Mouse (Mus musculus) right cerebral cortex, postnatal 4 days (tissue): Measurements from ENCODE around the gene Polg.

Source experiments
- DNase-seq: peaks from one replicate; pipeline ENCODE4 v3.0.0-alpha.2; 2022

Gene Polg

DNA sequence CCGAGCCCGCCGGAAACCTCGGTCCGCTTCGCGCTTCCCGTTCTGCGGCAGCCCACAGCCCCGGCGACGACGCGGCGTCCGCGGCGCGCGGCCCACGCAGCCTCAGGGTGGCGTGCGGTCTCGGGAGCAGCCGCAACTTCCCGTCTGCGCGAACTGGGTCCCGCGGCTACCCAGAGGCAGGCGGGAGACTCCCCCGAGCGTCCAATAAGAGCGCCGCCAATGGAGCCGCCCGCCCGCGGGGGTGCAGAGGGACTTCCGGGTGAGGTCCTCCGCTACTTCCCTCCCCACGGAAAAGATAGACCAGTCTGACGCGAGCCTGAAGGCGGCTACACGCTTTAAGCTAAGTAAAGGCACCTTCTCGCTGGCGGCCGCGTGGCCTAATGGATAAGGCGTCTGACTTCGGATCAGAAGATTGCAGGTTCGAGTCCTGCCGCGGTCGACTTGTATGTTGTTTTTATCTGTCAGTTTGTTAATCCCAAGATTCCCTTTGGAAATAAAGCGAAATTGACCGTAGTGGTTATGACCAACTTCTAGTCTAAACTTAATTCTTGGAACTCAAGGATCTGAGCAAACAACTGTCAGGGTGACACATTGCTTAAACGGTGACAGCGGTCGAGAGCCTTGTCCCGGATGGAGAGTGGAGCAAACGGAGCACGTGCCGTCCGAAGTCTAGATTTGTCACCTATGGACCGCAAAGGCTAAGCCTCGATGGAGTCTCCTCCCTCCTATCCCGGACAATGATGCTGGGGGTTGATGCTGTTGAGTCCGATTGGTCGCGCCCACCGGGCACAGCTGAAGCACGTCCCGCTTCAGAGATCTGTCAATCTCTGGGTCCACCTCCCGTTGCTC is at the start of gene Polg:
TSS of gene Polg (minus strand) at position 310 of the 849 bp plus-strand sequence.
- DNase-seq = peak; percentile 98

DNA sequence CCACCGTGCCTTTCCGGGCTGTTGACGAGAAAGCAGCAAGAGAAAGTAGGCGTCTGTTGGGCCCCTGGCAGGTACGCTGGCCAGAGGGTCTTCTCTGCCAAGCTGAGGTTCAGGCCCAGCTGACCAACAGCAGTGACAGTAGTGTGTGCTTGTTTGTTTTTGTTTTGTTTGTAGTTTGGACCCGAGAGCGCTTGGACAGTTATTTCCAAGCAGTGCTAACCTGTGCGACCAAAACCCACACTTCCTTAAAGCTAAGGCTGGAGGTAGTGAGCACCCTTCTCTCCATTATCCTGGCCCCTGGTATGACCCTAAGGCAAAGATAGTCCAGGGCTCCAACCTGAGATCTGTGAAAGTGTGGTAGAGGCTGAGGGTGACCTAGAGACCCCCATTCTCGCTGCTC is 49.7 kb upstream of the Polg start:
- DNase-seq = no peak

DNA sequence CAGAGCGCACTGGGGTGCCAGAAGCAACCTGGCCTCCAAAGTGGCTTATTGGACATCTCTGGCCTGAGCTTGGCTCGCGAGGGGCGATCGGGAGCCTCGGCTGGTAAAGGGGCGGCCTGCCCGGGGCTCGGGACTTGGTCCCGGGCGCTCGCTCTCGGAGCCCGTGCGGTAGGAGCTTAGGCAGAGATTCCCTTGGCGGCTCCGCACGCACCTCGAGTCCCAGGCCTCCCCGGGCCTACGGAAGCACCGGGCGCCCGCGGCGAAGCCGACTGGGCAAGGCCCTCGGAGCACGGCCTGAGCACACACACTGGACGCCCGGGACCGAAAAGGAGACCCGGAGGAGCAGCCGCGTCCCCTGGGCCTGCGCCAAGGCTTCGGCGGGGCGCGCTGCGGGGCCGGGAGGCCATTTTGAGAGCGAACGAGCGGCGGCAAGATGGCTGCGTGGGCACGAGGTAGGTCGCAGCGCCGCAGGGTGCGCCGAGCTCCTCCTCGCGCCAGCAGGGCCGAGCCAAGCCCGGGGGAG is 49.1 kb upstream of the Polg start:
- peak; percentile 62 for DNase-seq

DNA sequence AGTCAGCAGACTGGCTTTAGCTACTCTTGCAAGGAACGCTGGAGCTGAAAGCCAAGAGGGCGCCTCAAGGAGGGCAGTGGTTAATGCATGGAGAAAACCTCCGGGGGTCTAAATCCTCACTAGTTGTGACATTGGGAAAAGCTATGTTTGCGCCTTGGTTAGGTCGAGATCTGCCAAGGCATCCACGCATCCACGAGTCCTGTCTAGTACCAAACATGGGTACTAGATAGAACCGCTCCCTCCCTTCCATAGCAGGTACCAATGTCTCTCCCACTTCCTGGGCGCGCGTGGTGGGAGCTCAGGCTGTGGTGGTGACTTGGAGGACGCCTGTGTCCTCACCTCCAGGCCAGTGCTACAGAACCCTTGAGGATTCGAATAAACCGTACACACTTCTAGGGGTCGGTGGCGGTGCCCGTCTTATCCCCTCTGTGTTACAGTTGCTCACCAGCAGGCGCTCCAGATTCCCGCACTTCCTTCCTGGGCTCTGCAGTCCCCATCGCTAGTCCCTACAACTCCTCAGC is 48.3 kb upstream of the Polg start:
- DNase-seq = peak; percentile 66

DNA sequence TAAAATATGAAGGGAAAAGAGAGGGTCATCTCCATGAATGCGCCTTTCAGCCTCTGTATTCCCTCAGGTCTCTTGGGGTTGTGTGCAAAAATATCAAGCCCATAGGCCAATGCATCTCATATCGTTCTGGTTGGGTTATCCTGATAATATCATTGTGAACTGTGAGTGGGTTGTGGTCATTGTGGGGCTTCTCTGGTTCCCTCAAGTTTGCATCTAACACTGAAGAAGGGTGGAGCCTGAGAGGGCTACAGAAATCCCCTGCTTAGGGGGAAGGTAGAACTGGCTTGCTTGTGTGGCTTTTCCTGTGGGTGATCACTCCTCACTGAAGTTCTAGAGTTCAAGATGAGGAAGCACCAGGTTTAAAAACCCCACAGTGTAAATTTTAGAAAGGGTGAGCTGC is 47.3 kb upstream of the Polg start:
- no peak for DNase-seq

DNA sequence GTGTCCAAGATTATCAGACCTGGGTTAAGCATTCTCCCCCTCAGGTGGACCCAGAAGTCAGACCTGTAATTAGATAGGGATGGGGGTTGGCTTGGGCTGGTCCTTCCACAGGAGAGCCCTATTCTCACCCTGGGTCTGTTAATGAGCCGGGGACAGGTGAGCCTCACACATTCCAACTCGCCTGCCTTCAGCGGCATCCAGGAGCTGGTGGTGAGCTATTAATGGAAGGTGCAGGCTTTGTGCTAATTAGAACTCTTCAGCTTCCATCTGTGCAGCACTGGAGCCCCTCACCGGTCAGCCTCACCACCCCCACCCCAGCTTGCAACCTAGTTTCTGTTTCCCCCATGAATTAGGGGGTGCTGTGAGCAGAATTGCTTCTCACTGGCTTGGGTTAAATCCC is 46.3 kb upstream of the Polg start:
- DNase-seq = peak; percentile 16

DNA sequence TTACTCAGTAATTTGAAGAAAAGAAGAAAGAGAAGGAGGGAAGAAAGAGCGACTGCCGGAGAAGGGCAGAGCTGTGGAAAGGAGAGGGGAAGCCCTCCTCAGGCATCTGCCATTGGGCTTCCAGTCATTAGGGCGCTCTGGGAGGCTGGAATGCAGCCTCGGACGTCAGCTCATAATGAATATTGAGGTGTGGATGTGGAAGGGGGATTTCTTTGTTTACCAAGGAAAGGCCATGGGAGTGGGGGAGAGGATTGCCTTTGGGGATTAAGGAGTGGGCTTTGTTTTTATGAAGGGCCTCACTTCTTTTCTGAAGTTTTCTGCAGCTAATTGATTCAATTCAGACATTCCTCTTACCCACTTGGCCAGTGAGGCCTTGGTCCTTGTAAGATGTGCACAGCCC is 45.5 kb upstream of the Polg start:
- peak; percentile 16 for DNase-seq

DNA sequence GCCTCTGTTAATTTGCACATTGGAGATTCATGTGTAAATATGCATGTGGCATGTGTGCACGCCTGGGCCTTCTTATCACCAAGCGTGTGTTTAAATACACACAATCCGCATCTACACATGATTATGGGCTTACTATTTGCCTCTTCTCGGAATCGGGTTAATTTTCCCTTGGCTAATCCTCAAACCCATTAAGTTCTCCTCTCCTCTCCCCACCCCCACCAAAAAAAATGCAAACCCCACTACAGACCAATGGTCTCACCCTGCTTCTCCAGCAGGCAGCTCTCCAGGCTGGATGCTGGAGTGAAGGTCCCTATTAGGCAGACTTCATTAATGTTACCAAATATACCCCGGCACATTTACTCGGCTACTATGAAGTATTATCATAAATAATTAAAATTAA is 45.0 kb upstream of the Polg start:
- DNase-seq = no peak

DNA sequence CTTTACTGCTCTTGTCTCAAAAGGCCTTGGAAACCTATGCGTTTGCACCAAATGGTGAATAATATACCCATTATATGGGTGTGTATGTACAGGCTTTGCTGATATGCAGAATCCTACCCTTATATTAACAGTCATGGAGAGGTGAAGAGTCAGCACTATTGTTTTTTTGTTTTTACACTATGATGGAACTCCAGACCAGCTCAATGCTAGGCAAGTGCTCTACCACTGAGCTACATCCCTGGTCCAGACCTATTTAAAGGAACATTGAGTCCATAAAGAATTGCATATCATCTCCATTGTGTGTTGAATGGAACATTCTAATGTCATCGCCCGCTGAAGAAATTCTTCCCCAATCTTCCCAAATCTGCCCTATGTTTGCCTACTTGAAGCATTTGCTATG is 44.5 kb upstream of the Polg start:
- no peak for DNase-seq

DNA sequence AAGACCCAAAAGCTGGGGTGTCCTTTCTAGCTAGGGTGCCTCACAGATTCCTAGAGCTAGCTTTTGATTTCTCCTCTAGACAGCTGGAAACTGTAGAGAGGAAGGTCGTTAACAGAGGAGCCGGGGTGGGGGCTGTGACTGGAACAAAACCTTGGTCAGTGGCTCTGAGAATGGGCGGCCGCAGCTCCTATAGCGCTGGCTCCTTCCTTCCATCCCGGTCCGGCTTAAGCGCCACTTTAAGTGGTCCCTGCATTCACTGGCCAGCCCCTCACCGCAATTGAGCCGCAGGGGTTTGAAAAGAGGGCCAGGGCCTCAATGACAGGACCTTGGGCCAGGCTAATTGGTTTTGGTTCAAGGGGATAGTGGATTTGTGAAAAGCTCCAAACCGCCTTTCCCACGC is 43.5 kb upstream of the Polg start:
- peak; percentile 31 for DNase-seq

DNA sequence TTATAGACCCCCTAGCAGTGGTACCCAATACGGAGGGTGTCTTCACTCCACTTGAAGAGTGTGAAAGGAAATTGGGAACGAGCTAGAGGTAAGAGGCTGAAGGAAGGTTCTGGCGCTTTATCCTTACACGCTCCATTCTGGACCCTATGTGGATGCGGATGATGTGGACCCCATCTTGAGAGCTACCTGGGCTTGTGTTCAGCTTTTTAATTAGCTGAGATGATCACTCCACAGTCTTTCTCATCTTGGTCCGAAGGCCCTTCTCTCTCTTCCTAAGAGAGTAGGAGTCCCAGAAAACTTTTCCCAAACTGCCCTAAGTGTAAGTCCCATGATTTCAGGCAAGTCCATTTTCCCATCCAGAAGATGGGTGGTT is 43.1 kb upstream of the Polg start:
- DNase-seq = no peak

DNA sequence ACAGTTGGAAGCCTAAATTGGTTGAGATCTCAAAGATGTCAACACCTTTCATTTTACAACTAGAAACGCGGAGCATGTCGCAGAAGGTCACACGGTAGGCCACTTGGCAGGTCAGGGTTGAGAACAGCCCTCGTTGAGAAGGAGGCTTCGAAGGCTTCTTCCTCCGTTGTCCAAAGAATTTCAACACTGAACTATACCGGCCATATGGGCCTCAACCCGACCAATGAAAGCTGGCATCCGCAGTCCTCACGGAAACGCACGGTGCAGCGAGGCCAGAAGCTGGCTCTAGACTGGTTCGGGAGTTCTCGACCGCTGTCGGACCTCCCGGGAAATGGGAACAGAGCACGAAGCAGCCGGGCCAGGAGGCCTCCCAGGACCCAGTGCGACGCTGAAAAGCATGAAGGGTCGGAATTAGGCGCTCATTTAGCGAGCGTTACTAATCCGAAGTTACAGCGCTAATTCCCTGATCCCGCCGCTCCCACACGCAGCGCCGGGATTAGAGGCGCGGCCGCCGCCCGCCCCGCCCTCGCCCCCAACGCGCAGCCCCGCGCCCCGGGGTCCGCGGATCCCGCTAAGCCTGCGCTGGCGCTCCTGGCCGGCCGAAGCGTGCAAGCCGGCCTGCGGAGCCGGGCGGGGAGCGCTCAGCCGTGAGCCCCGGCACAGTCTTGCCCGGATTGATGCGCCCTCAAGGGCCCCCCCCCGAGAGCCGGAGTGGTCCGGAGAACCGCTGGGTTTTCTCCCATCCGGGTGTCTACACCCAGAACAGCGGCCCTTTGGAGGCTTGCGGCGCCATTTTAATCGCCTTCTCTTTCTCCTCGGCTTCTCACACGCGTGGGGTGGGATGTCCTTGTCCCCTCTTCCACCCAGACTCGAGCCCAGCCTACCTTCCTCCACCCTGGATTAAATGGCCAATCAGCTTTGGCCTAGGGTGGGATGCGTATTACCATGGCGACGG is 42.4 kb upstream of the Polg start:
- DNase-seq = peak; percentile 54

DNA sequence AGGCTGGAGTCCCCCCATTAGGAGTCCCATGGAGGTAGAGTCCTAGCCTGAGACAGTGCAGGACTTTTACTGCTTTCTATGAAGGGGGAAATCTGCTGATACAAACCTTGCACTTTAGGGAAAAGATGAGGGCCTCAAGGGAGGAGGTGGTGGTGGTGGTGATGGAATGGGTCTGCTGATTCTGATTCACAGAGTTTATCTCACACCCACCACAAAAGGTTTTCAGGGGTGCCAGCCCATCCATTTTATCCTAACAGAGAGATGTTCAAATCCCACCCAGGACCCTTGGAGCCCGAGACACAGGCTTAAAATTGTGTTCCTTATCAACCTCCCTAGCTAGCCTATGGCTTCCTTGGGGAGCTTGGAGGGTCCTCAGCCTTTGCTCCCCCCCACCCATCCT is 41.6 kb upstream of the Polg start:
- no peak for DNase-seq

DNA sequence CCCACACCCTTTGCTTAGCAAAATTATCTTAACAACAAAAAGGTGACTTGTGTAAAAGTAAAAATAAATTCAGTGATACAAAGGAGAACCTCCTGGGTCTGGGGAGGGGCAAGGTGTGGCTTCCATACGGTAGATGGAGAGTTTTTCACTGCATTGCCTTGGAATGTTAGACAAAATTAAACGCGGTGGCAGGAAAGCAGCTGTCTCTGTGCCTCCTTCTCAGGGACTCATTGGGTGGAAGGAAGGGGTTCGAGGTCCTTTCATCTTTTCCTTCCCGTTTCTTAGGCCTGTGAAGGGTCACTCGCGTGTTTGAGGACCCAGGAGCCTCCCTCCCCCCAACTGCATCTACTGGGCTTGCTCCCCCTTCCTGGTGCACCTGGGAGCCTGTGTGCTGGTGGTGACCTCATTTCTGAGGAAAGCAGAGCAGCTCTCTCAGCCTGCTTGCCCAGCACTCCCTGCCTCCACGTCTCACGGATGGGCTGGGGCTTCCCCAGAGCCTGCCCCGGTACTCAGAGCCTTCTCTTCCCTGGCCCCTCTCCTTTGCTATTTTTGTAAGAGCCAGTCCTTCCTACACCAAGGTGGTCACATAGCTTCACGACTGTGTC is 41.0 kb upstream of the Polg start:
- peak; percentile 33 for DNase-seq

DNA sequence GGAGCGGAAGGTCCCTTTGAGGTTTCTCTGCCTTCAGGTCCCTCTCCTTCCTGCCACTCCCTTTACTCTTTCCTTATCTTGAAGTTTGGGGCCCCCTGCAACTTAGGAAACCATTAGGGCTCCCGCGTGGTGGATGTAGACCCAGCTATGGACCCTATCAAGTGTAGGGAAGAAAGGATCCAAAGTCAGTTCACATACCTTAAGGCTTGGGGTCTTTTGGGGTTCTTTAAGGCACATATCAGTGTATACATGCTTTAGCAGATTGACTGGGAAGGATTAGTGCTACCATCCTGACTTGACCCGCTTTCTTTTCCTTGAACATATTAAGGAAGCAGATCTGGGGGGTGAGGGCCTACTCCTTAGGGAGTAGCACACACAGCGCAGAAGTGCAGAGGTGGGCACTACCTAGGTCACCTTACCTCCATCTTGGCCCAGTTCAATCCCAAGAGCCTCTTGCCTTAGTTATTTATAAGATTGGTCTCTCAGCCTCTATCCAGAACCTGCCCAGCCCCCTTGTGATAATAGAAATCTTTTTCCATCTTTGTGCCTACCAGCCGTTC is 40.4 kb upstream of the Polg start:
- no peak for DNase-seq

DNA sequence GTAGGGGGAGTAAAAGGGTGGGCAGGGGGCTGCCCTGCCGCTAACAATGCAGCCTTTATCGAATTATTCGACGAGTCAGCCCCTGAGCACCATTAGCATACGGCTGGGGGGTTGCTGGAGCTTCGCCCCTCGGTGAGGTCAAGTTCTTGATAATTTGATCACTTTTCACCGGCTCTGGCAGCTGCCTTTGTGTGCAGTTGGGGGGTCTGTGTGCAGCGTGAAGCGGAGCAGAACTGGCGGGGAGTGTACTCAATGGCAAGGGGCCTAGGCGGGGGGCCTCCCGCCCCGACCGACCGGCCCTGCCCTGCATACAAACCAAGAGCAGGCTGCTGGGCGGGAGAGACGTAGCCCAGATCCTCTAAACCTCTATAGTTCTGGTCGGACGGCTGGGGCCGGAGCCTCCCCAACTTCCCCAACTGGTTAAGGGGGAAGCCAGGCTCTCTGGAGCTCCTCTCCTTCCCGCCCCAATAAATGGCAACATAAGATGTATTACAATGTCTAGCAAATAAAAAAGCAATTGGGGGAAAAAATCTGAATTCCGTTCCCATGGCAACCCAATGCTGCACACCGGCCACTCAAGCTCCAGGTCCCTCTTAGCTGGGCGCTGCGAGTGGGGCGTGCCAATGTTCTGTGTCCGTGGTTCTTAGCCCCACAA is 39.8 kb upstream of the Polg start:
- DNase-seq = peak; percentile 42

DNA sequence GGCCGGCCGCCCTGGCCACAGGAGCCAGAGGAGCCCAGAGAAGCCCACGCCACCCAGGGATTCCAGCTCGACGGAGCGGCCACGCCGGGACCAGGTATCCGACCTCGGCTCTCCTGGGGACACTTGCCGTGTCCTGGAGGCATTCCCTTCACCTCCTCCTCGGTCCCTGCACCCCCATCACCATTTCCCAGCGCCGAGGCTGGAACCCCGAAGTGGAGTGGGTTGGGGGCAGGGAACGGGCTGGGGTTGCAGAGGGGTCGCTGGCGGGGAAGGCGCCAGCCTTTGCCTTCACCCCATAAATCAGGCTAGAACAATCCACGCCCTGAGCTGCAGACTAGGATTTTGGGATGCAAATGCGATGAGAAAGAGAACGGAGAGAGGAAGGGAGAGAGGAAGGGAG is 39.2 kb upstream of the Polg start:
- DNase-seq = peak; percentile 29

DNA sequence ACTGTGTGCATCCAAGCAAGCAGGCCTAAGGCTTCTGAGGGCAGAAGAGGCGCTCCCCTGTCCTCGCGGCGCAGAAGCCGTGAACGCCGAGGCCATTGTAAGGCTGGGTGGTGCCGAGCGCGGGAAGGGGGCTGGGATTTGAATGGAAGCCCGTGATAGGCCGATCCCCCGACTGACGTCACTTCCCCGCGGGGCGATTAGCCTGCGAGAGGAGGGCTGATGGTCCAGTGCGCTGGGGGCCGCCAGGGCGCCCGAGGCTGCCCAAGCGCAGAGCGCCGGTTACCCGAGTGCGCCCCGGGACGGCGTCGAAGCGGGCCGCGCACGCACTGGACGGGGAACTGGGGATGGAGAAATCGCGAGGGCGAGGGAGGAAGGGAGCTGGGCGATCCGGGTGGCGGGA is 38.6 kb upstream of the Polg start:
- peak; percentile 91 for DNase-seq

DNA sequence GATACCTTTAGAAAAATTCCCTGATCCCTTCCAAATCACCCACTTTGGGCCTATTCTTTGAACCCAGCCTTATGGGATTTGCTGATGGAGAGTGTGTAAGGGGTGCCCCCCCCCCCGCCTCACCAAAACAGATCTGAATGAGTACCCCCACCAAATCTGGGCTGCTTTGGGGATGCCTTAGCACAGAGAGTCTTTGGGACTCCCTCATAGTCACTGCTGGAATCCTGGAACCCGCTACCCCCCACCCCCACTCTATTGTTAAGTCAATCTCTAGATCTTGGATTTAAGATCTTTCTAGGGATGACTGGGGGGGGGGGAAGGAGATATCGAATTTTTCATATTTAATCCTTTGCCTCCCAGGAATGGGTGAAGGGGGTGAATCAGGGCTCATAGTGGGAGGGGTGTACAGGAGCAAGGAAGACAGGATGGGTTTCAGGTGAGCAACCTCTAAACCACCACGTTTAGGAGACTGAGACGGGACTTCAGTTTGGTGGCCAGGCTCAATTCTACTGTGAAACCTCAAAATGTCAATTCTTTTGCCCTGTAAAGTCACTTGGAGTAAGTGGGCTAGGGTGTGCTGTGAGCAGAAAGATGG is 37.6 kb upstream of the Polg start:
- no peak for DNase-seq

DNA sequence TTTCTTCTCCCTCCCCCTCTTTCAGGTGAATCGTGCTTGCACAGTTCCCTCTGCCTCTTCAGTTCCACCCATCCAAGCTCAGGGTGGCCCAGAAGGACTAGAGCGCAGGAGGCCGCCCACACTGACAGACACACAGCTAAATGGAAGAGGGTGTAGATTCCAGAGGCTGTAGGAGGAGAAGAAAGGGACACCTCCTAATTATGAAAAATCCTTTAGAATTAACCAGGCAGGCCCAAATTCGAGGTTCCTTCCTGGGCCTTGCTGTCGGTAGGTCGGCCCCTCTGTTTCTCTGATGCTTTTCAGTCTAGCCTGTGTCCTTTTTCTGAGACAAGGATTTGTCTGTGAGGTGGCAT is 36.9 kb upstream of the Polg start:
- DNase-seq = no peak

DNA sequence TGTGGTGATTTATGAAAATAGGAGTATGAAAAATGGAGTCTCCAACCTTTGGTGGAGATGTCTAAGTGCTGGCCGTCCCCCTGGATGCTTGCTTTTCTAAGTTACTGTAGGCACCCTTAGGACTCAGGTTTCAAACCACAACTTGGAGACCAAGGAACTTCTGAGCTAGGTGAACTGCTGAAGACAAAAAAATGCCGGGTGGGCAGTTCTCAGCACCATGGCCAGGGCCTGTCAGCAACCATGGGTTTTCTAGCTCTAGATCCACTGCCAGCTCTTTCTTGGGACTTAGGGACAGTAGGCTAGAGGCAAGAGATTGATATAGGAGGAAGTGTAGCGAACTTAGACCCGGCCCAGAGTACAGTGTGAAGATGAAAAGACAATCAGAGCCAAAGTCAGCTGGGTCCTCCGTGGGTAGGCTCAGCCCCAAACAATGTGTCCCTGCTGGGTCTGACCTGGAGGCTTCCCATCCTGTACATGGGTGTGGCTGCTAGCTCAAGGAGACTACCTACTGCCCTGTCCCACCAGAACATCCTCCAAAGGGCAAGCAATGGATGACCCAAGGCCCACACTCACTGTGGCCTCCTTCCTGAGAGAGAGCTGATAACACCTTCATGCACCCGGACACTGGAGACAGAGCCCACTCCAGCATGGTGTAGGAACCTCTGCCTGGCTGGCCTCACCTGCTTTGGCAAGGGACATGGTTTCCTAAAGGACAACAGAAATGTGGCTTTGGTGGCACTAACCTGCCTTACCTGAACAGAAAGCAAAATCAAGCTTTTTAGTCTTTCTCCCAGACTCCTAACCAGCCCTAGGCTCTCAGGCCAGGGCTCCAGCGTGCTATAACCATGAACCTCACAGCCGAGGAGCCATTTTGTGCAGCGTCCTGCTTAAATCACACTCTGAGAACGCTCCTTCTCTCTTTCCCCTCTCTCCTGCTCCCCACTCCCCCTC is 36.3 kb upstream of the Polg start:
- no peak for DNase-seq
